Mouse (Mus musculus) embryonic facial prominence, embryonic 10.5 days (tissue): ENCODE measurements around the gene Chchd6. TPM values are rescaled to one million over a fixed set of nuclear protein-coding genes. Genes with fewer than 3 reads are reported as not detected.

ENCODE experiments used
- DNase-seq: peaks from one replicate; pipeline ENCODE4 v3.0.0-alpha.2; 2017; ENCODE audit warnings: low spot score
- H3K27ac ChIP-seq: fragments of 300-500 bp; sonication (generic); replicated peaks from 2 replicates; pipeline ENCODE4 v1.5.1; 2016; ENCODE audit warnings: mild to moderate bottlenecking
- H3K27me3 ChIP-seq: fragments of 300-500 bp; sonication (generic); replicated peaks from 2 replicates; pipeline ENCODE4 v1.6.1; 2016; ENCODE audit warnings: low read depth, mild to moderate bottlenecking; ENCODE audit not compliant: poor library complexity, severe bottlenecking
- H3K36me3 ChIP-seq: fragments of 300-500 bp; sonication (generic); replicated peaks from 2 replicates; pipeline ENCODE4 v1.6.1; 2016; ENCODE audit warnings: mild to moderate bottlenecking, moderate library complexity
- H3K4me1 ChIP-seq: fragments of 300-500 bp; sonication (generic); 2 replicates; pipeline ENCODE4 v1.6.1; 2016
- H3K4me3 ChIP-seq: fragments of 300-500 bp; sonication (generic); 2 replicates; pipeline ENCODE4 v1.5.1; 2016; ENCODE audit warnings: mild to moderate bottlenecking, moderate library complexity
- H3K9me3 ChIP-seq: fragments of 300-500 bp; sonication (generic); 2 replicates; pipeline ENCODE4 v1.6.1; 2016; ENCODE audit warnings: mild to moderate bottlenecking
- WGBS: fragments of 180-500 bp; shearing (Covaris S2); methylation state at CpG from one replicate; pipeline ENCODE4 v1.1.7; 2016; 5-methylcytosine and 5-hydroxymethylcytosine counted together
- polyA plus RNA-seq: library from polyadenylated mRNA; unstranded; fragments of >200 nt; fragmentation: Nextera tagmentation; extraction: Ambion mirVana; gene quantifications from 2 replicates; pipeline ENCODE4 v1.2.1, GENCODE M21; 2016

Chchd6 gene
- polyA plus RNA-seq, 1 experiment from 2014 or later = 66.8 TPM

DNA sequence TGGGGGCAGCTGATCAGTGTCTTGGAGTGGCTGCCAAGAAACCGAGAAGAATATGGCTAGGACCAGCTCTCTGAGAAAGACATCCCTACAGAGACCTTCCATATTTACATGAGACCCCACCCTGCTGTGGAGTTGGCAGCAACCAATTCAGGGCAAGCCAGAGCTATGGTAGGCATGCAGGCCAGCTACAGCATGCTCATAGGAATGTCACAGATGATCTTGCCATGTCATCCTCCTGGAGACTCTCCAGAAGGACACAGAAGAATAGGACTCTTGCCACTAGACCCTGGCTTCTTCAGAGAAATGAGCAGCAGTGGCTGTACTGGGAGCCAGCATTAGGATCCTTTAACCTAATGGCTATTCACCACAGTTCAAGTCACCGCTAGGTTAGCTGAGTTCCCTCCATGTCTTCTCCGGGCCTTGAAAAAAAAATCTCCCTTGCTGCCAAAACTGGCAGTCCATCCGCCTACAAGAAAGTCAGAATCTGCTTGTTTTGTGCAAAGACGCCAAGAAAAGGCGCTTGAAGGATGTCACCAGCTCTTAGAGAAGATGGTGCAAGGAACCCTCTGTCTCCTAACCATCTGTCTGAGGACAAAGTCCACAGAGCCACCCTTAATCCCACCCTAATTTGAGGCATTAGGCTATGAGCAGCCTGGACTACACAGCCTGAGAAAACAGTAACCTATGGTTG is 43.0 kb downstream of the Chchd6 start:
- no peaks in the 10 kb centered on the region for H3K36me3 ChIP-seq

DNA sequence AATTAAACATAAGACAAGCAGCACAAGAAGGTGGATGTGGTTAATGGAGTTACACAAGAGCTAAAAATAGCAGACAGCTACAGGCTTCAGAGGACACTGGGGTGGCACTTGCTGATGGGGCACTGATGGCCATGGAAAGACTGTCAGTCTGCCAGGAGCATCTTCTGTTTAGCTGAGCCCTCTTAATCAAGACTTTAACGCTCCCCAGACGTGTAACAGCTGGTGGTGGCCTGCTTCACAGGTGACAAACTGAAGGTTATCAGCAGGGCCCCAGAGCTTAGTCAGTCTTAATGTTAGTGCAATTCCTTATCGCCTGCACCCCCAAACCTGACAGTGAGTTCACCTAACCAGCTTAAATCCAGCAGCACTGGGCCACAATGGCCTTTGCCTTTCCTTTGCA is 46.3 kb downstream of the Chchd6 start:
- no peaks in the 10 kb centered on the region for H3K36me3 ChIP-seq
- 69% methylated on average over 3 of the region's 3 CpGs for WGBS
- DNase-seq = no peak
- H3K4me3 ChIP-seq = no peak overlapping the region
- H3K9me3 ChIP-seq = no peaks in the 10 kb centered on the region
- no peak overlapping the region for H3K27ac ChIP-seq
- H3K4me1 ChIP-seq = no peaks in the 10 kb centered on the region
- H3K27me3 ChIP-seq = no peaks in the 10 kb centered on the region

More for the DNA sequence above, 43.0 kb downstream of the Chchd6 start:
- Histone ChIP-seq H3K4me1 (no peaks in the 10 kb centered on the region), H3K27ac (no peak overlapping the region), H3K27me3 (no peaks in the 10 kb centered on the region), H3K9me3 (no peaks in the 10 kb centered on the region), H3K4me3 (no peak overlapping the region)
- whole genome bisulfite sequencing = 89% methylated on average over 6 of the region's 6 CpGs
- DNase-seq = no peak

DNA sequence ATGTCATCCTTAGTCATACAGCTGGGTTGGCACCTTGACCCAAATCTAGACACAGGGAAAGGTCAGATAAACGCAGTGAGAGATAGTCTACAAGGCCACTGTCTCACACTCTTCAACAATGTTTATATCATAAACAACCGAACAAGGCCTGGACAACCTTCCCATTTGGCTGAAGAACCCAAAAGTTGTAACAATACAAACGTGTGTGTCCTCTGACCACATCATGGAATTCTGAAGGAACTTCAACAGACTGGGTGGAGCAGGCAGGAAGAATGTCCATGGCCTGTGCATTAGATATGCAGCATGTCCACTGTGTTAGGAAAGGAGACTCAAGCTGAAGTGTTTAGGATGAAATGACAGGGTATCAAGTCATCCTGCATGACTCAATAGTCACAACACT is 47.5 kb downstream of the Chchd6 start:
- 88% methylated on average over 3 of the region's 3 CpGs for WGBS
- no peak overlapping the region for H3K4me3 ChIP-seq
- H3K4me1 ChIP-seq = no peaks in the 10 kb centered on the region
- H3K27ac ChIP-seq = no peak overlapping the region
- no peaks in the 10 kb centered on the region for H3K36me3 ChIP-seq
- DNase-seq = no peak
- H3K9me3 ChIP-seq = no peaks in the 10 kb centered on the region
- no peaks in the 10 kb centered on the region for H3K27me3 ChIP-seq

DNA sequence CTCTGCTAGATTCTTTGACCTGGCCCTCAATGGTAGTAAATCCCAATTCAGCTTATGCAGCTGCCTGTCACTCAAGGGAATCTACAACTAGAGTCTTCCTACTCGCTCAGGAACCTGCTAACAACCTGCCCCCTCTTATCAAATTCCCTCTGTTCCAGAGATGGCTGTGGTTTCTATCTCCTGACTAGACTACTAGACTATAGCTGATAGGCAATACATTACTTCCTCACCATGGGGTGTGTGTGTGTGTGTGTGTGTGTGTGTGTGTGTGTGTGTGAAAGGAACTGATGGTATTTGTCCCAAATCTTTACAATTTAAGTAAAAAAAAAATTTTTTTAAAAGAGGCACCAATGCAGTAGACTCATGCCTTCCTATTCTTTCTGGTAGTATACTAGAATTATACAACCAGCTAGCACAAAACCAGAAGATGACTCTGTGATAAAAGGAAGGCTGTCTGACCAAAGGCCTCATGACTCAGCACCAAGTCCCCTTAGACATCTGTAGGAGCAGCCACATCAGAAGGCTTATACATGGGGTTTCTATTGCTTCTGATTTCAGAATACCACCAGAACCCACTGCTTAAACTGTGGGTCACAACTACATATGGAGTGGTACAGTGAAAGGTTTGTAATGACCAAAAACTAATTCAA is 57.2 kb downstream of the Chchd6 start:
- no peaks in the 10 kb centered on the region for H3K36me3 ChIP-seq
- H3K27ac ChIP-seq = no peak overlapping the region
- no peaks in the 10 kb centered on the region for H3K27me3 ChIP-seq
- H3K9me3 ChIP-seq = no peaks in the 10 kb centered on the region
- WGBS = 89% methylated on average over 1 of the region's 1 CpGs
- no peaks in the 10 kb centered on the region for H3K4me1 ChIP-seq
- no peak overlapping the region for H3K4me3 ChIP-seq
- DNase-seq = no peak

DNA sequence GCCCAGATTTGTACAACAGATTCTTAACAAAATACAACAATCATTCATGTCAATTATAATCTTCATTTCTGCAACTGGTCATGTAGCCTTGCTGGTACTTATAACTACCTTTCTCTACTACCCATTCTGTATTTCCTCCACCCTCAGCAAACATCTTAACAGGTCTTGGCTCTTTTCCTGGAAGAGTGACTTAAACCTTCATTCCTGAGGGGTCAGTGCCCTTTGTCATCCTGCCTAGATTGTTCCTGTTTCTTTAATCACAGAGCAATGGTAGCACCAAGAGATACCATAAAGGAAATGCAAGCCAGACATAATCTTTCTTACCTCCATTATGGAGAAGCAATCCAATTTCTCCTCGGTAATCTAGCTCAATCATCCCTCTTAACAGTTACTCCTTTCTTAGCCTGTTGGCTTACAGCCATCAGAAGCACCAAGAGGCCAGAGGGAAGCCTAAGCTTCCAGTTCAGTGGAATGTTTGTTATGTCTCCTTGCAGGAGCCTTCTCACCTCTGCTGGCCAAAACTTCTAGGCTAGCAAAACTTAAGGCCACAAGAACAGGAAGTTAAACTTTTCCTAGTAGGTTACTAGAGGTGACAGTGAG is 59.7 kb downstream of the Chchd6 start:
- no peaks in the 10 kb centered on the region for H3K27me3 ChIP-seq
- no peaks in the 10 kb centered on the region for H3K4me1 ChIP-seq
- H3K36me3 ChIP-seq = no peaks in the 10 kb centered on the region
- WGBS = 76% methylated on average over 1 of the region's 1 CpGs
- no peak overlapping the region for H3K27ac ChIP-seq
- H3K4me3 ChIP-seq = no peak overlapping the region
- DNase-seq = no peak
- no peaks in the 10 kb centered on the region for H3K9me3 ChIP-seq

DNA sequence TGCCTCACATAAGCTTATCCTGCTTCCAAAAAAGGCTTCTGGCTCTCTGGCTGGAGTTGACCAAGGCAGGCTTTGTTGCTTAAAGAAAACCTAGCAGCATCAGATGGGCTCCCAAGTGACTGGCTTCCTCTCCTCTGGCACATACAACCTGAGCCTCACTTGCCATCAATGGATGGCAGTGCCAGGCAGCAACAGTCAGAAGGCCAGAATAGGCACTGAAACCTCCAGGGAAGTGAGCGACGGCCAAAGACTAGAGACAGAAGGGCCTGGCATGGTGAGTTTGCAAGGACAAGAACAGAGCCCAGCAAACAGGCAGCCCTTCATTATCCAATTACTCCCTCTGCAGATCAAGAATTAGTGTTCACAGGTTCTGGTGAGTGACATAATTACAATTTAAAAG is 70.7 kb downstream of the Chchd6 start:
- no peak for DNase-seq
- H3K27me3 ChIP-seq = no peaks in the 10 kb centered on the region
- H3K27ac ChIP-seq = no peak overlapping the region
- H3K4me3 ChIP-seq = no peak overlapping the region
- H3K9me3 ChIP-seq = no peaks in the 10 kb centered on the region
- no peaks in the 10 kb centered on the region for H3K4me1 ChIP-seq
- 76% methylated on average over 2 of the region's 2 CpGs for WGBS
- H3K36me3 ChIP-seq = no peaks in the 10 kb centered on the region

DNA sequence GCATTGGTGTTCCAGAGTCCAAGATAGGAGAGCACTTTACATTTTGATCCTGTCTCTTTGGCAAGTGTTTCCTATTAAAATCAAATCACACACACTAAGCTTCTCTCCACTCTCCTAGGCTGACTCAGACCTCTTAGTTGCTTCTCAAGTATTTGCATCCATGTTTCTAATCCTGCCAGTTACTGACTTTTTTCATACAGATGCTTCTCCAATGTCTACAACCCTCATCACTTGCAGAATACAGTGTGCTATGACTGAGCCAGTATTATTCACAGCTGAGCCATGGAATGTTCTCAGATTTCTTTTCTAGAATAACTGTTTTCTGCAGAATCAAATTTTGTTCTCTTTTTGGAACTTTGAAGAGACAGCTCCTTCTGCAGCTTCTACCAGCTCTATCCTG is 85.3 kb downstream of the Chchd6 start:
- Histone ChIP-seq H3K27ac (no peak overlapping the region), H3K9me3 (no peaks in the 10 kb centered on the region), H3K4me3 (no peak overlapping the region), H3K4me1 (peaks cover 5% of the 10 kb centered on the region; the same call in 1 of the 2 replicates), H3K36me3 (no peaks in the 10 kb centered on the region), H3K27me3 (no peaks in the 10 kb centered on the region)
- DNase-seq = no peak

DNA sequence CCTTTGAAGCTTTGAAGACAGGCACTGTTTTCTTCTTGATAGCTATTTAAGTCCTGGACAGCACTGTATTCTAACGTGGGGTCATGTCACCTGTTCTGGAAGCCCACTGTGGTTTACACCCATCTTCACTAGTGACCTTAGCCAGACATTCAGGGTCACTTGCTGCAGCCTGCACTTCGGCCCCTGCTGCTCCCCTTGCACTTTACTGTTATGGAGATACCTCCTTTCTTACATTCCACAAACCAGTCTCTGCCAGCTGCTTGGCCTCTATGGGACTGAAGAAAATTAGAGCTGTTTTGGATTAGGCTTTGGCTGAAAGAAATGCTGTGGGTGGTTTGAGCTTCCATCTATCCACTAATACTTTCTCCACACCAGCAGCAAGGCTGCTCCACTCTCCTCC is 86.7 kb downstream of the Chchd6 start:
- Histone ChIP-seq H3K9me3 (no peaks in the 10 kb centered on the region), H3K27me3 (no peaks in the 10 kb centered on the region), H3K36me3 (no peaks in the 10 kb centered on the region), H3K4me3 (no peak overlapping the region), H3K27ac (no peak overlapping the region), H3K4me1 (peaks cover 5% of the 10 kb centered on the region; the same call in 1 of the 2 replicates)
- 66% methylated on average over 2 of the region's 2 CpGs for WGBS
- DNase-seq = no peak

DNA sequence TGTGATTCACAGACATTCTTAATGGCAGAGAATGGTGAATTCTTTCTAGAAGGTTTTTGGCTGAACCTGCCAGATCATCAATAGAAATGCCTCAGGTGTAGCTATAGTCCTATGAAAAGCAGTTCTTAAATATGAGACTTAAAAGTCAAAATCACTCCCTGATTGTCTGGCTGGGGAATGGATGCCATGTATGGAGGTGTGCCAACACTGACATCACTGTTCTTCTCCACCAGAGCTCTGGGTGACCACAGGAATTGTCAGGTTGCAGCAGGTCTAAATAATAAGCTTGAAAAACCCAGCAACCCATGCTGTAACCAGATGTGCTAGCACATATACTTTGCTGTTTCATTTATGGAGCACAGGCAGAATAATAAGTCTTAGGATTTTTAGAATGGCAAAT is 87.2 kb downstream of the Chchd6 start:
- no peaks in the 10 kb centered on the region for H3K27me3 ChIP-seq
- H3K27ac ChIP-seq = no peak overlapping the region
- H3K36me3 ChIP-seq = no peaks in the 10 kb centered on the region
- peaks cover 5% of the 10 kb centered on the region; the same call in 1 of the 2 replicates for H3K4me1 ChIP-seq
- no peak for DNase-seq
- H3K4me3 ChIP-seq = no peak overlapping the region
- H3K9me3 ChIP-seq = no peaks in the 10 kb centered on the region

DNA sequence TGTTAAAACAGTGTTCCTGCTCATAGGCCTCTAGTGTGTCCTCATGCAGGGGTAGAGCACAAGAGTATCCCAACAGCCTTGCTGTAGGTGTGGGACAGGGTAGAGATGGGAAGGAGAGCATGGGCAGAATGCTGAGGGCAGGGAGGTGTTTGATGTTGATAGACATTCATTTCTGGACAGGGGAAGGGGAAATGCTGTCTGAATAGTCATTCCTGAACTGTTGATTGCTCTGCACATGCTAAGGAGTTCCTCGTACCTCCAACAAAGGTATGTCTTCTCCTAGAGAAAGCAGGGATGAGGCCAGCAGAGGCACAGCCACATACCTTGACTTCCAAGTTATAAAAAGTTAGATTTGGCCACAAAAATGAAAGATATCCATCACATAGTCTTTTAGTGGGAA is 95.5 kb downstream of the Chchd6 start:
- Histone ChIP-seq H3K4me3 (no peak overlapping the region), H3K27me3 (no peaks in the 10 kb centered on the region), H3K9me3 (no peaks in the 10 kb centered on the region), H3K4me1 (no peaks in the 10 kb centered on the region; the same call in 1 of the 2 replicates), H3K36me3 (no peaks in the 10 kb centered on the region), H3K27ac (no peak overlapping the region)
- DNase-seq = no peak
- WGBS = 89% methylated on average over 1 of the region's 1 CpGs

DNA sequence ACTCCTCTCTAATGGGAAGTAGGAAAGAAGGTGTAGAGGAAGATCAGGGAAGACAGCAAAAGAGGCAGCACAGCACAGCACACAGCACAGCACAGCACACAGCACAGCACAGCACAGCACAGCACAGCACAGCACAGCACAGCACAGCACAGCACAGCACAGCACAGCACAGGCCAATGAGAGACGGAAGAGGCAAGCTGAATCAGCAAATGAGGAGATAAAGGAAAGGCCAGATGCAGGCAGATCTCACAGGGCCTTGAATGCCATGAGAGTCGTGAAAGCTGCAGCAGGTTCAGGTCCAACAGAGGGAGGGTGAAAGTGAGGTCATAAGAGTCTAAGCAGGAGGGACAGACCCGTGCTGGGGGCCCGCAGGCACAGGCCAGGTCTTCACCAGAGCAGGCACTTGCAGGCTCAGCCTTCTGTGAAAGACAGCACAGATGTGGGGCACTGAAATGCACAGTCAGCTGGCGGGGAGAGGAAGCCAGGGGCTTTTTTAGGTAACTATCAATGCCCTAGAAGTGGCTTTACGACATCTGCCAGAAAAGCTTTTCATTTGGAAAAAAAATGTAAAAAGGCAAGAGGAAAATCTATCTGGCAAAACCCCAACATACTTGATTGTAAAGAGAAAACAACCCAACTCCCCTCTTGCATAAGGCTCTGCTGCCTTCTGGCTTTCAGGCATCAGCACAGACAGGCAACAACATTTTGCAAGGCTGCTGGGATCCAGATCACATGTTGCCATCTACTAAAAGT is 96.5 kb downstream of the Chchd6 start:
- Histone ChIP-seq H3K9me3 (no peaks in the 10 kb centered on the region), H3K27ac (no peak overlapping the region), H3K4me3 (no peak overlapping the region), H3K27me3 (no peaks in the 10 kb centered on the region), H3K4me1 (no peaks in the 10 kb centered on the region; the same call in 1 of the 2 replicates), H3K36me3 (no peaks in the 10 kb centered on the region)
- DNase-seq = no peak
- WGBS = 62% methylated on average over 6 of the region's 6 CpGs

DNA sequence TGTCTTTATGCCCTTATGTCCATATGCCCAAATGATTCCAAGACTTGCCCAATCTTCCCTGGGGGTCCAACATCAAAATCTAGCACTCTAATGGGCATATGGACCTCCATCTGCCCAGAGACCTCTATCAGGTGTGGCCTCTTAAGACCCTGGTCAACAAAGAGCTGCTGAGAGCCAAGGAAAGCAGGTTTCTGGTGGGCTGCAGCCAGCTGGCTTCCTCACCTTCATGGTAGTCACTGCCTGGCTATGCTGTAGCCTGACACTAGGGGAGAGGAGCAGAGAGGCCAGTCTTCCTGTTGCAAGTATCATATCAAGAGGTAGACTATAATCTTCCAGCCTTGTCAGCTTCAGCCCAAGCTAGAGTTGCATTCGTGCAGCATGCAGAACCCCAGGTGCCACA is 98.5 kb downstream of the Chchd6 start:
- no peak for DNase-seq
- Histone ChIP-seq H3K4me3 (no peak overlapping the region), H3K36me3 (no peaks in the 10 kb centered on the region), H3K27ac (no peak overlapping the region), H3K9me3 (no peaks in the 10 kb centered on the region), H3K27me3 (no peaks in the 10 kb centered on the region), H3K4me1 (no peaks in the 10 kb centered on the region; the same call in 1 of the 2 replicates)
- WGBS = 82% methylated on average over 1 of the region's 1 CpGs
